Mouse (Mus musculus): ENCODE data around the gene Mpc1. TPM values are rescaled to one million over a fixed set of nuclear protein-coding genes. Genes with fewer than 3 reads are reported as not detected.
A peak's percentile ranks its signal among the peaks of the same experiment; 100 is the strongest.

Mpc1 gene
- polyA plus RNA-seq, 1 experiment from 2014 or later = 263 TPM

DNA sequence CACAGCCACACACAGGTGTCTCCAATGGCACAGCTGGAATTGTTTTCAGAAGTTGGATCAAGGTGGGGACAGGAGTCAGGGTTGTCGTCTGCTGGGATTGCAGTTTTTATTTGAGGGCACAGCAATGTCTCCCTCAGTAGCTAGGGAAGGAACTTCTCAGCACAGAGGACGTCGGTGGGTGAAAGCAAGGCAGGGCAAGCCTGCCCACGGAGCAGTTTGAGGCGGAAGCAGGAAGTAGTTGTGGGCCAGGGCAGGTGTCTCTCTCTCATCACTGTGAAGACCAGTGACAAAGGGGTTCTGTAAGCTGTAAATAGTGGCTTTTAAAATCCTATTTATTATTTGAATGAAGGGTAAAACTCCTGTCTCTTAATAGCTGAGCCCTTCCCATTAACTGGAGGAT, 60.0 kb downstream of the Mpc1 start:
- no peak overlapping the region; the same call in 1 of the 2 replicates for H3K27ac ChIP-seq
- no peaks in the 10 kb centered on the region for H3K36me3 ChIP-seq (replicated peaks)
- WGBS = 34% methylated on average over 5 of the region's 5 CpGs
- H3K9ac ChIP-seq = peak overlapping the region; percentile 8; the same call in 1 of the 2 replicates
- H3K4me2 ChIP-seq = peak overlapping the region; percentile 92
- H3K4me1 ChIP-seq = peaks cover 43% of the 10 kb centered on the region
- H3K27me3 ChIP-seq (replicated peaks) = no peaks in the 10 kb centered on the region
- no peak for ATAC-seq (replicated peaks)
- H3K4me3 ChIP-seq = peak overlapping the region; percentile 82
- H3K9me3 ChIP-seq = no peaks in the 10 kb centered on the region

DNA sequence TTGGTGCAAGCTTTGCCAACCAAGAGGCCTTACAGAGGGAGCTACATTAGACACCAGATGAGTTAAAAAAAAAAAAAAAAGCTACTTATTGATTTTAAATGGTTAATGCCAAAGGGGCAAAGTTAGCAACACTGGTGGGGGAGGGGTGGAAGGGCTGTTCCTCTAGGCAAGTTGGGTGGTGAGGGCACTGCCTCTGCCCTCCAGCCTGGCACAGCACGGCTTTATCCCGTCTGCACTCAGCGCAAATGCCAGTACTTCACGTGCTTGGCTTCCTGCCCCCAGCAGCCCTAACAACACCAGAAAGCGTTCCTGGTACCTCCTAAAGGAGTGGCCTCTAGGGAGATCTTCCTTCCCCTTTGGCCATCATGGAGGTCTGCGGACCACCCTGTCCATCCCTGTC, 60.7 kb downstream of the Mpc1 start:
- Histone ChIP-seq H3K4me3 (0 out of 2 replicates have a peak overlapping the region, but pooled peaks have one; percentile 2), H3K27me3 (replicated peaks) (no peaks in the 10 kb centered on the region), H3K4me1 (peaks cover 43% of the 10 kb centered on the region), H3K36me3 (replicated peaks) (no peaks in the 10 kb centered on the region), H3K4me2 (peak overlapping the region; percentile 40), H3K9ac (0 out of 2 replicates have a peak overlapping the region, but pooled peaks have one; percentile 12), H3K27ac (no peak overlapping the region), H3K9me3 (no peaks in the 10 kb centered on the region)
- WGBS = 46% methylated on average over 6 of the region's 6 CpGs
- ATAC-seq (replicated peaks) = no peak

Other genes with a start within 250 kb of the Mpc1 start
- 0.18 and 0.61 TPM in 2 replicates for gene Gm49673, start 135.1 kb upstream of the Mpc1 start, polyA plus RNA-seq (2015; fragmentation: Nextera tagmentation; extraction: Ambion mirVana)
- gene Rnaset2a, start 134.8 kb upstream of the Mpc1 start, polyA plus RNA-seq (2015; fragmentation: Nextera tagmentation; extraction: Ambion mirVana) = 9.9 and 10.8 TPM in 2 replicates
- 25.3 and 26.4 TPM in 2 replicates for gene Fgfr1op, start 117.4 kb upstream of the Mpc1 start, polyA plus RNA-seq (2015; fragmentation: Nextera tagmentation; extraction: Ambion mirVana)
- not detected in 2 replicates for gene Ccr6, start 46.9 kb upstream of the Mpc1 start, polyA plus RNA-seq (2015; fragmentation: Nextera tagmentation; extraction: Ambion mirVana)
- gene Sft2d1, start 28.2 kb downstream of the Mpc1 start, polyA plus RNA-seq (2015; fragmentation: Nextera tagmentation; extraction: Ambion mirVana) = 191 and 200 TPM in 2 replicates
- gene Prr18, start 54.6 kb downstream of the Mpc1 start, polyA plus RNA-seq (2015; fragmentation: Nextera tagmentation; extraction: Ambion mirVana) = 19.1 and 19.9 TPM in 2 replicates
- 0.64 and 0.97 TPM in 2 replicates for gene T2, start 73.1 kb downstream of the Mpc1 start, polyA plus RNA-seq (2015; fragmentation: Nextera tagmentation; extraction: Ambion mirVana)
- gene T, start 151.5 kb downstream of the Mpc1 start, polyA plus RNA-seq (2015; fragmentation: Nextera tagmentation; extraction: Ambion mirVana) = 0.56 and 0.61 TPM in 2 replicates
- gene Pde10a, start 242.5 kb downstream of the Mpc1 start, polyA plus RNA-seq (2015; fragmentation: Nextera tagmentation; extraction: Ambion mirVana) = 14.9 and 17.3 TPM in 2 replicates